Mouse (Mus musculus): ENCODE measurements around the gene Gm9745. TPM values are rescaled to one million over a fixed set of nuclear protein-coding genes. Genes with fewer than 3 reads are reported as not detected.
"Not testable (repeated sequence)": the region's sequence is repeated elsewhere in the genome, so short reads cannot be mapped to it uniquely, and the experiment has no call there.

The Gm9745 gene
- polyA plus RNA-seq, 1 experiment from 2014 or later = not detected

DNA sequence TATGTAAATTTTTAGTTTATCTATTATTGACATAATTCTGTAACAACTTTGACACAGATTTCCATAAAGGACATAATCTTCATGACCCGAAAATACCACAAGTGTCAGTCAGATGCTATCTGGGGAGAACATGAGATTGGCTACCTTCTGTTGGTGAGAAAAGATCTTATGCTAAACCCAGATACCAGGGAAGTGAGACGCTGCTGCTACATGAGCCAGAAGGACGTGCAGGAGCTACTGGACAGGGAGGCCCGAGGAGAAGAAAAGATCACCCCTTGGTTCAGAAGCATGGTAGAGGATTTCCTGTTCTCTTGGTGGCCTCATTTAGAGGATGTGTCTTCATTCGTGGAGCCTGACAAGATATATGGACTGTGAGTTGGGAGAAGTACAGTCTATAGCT lies 11.0 kb upstream of the Gm9745 start:
- not testable (repeated sequence) for H3K4me3 ChIP-seq; H3K4me1 ChIP-seq; H3K9me3 ChIP-seq; H3K27ac ChIP-seq; DNase-seq (ENCODE audit: extremely low spot score, low spot score); H3K36me3 ChIP-seq (replicated peaks); H3K27me3 ChIP-seq (ENCODE audit: poor library complexity, severe bottlenecking)
- WGBS = 80% methylated on average over 1 of the region's 5 CpGs

- no CpG with 5 or more reads among the region's 5 CpGs for WGBS
- H3K36me3 ChIP-seq (replicated peaks); DNase-seq (ENCODE audit: extremely low spot score, low spot score); H3K27ac ChIP-seq; H3K4me3 ChIP-seq; H3K9me3 ChIP-seq; H3K27me3 ChIP-seq (ENCODE audit: poor library complexity, severe bottlenecking); H3K4me1 ChIP-seq: not testable (repeated sequence)
Measured at GRCm38 (mm10) chr13:8956873-8957272, 8.8 kb upstream of the Gm9745 start.

DNA sequence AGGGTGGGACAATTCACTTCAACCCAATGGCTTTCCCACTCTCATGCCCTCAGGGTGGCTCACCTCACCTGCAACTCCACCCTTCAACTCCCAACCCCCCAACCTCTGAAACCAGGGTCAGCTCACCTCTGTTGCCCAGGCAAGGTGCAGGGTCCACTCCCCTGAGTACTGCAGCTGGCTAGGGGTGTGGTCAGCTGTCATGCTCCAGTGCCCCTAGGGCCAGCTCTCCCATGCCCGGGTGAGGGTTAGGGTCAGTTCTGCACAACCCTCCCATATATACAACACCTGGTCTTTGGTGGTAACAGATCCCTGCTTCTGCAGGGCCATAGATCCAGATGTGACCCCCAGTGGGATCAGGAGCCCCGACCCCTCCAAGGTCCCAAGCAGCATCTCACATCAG lies 7.1 kb upstream of the Gm9745 start:
- not testable (repeated sequence) for H3K4me3 ChIP-seq; H3K9me3 ChIP-seq; H3K4me1 ChIP-seq; DNase-seq (ENCODE audit: extremely low spot score, low spot score); H3K27ac ChIP-seq; H3K36me3 ChIP-seq (replicated peaks); H3K27me3 ChIP-seq (ENCODE audit: poor library complexity, severe bottlenecking)
- 81% methylated on average over 2 of the region's 2 CpGs for WGBS

- H3K4me1 ChIP-seq; H3K36me3 ChIP-seq (replicated peaks); H3K27ac ChIP-seq; H3K27me3 ChIP-seq (ENCODE audit: poor library complexity, severe bottlenecking); H3K9me3 ChIP-seq; H3K4me3 ChIP-seq; DNase-seq (ENCODE audit: extremely low spot score, low spot score): not testable (repeated sequence)
Measured at GRCm38 (mm10) chr13:8952563-8952962, 4.5 kb upstream of the Gm9745 start, which contains the start of gene Idi2. Idi2 (plus strand) TSS chr13:8952863.

GRCm38 (mm10) chr13:8943828-8944227 lies 4.2 kb downstream of the Gm9745 start:
- not testable (repeated sequence) for DNase-seq (ENCODE audit: extremely low spot score, low spot score); H3K4me3 ChIP-seq; H3K4me1 ChIP-seq; H3K27me3 ChIP-seq (ENCODE audit: poor library complexity, severe bottlenecking); H3K9me3 ChIP-seq; H3K36me3 ChIP-seq (replicated peaks); H3K27ac ChIP-seq
- no CpG with 5 or more reads among the region's 5 CpGs for WGBS

DNA sequence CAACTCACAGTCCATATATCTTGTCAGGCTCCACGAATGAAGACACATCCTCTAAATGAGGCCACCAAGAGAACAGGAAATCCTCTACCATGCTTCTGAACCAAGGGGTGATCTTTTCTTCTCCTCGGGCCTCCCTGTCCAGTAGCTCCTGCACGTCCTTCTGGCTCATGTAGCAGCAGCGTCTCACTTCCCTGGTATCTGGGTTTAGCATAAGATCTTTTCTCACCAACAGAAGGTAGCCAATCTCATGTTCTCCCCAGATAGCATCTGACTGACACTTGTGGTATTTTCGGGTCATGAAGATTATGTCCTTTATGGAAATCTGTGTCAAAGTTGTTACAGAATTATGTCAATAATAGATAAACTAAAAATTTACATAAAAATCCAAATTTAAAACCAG lies 6.3 kb downstream of the Gm9745 start:
- H3K9me3 ChIP-seq; H3K27me3 ChIP-seq (ENCODE audit: poor library complexity, severe bottlenecking); H3K4me3 ChIP-seq; H3K36me3 ChIP-seq (replicated peaks); H3K4me1 ChIP-seq; H3K27ac ChIP-seq; DNase-seq (ENCODE audit: extremely low spot score, low spot score): not testable (repeated sequence)
- 71% methylated on average over 1 of the region's 5 CpGs for WGBS

GRCm38 (mm10) chr13:8941110-8941509 lies 6.9 kb downstream of the Gm9745 start:
- not testable (repeated sequence) for H3K36me3 ChIP-seq (replicated peaks); H3K27ac ChIP-seq; H3K9me3 ChIP-seq; H3K27me3 ChIP-seq (ENCODE audit: poor library complexity, severe bottlenecking); DNase-seq (ENCODE audit: extremely low spot score, low spot score); H3K4me3 ChIP-seq; H3K4me1 ChIP-seq
- 88% methylated on average over 4 of the region's 4 CpGs for WGBS

GRCm38 (mm10) chr13:8937611-8938140 lies 10.4 kb downstream of the Gm9745 start:
- H3K4me3 ChIP-seq; H3K4me1 ChIP-seq; DNase-seq (ENCODE audit: extremely low spot score, low spot score); H3K9me3 ChIP-seq; H3K36me3 ChIP-seq (replicated peaks); H3K27ac ChIP-seq; H3K27me3 ChIP-seq (ENCODE audit: poor library complexity, severe bottlenecking): not testable (repeated sequence)
- WGBS = 84% methylated on average over 6 of the region's 6 CpGs

- Histone ChIP-seq H3K27me3 (ENCODE audit: poor library complexity, severe bottlenecking) (no peaks in the 10 kb centered on the region), H3K27ac (no peak overlapping the region), H3K9me3 (no peaks in the 10 kb centered on the region), H3K4me1 (no peaks in the 10 kb centered on the region), H3K36me3 (replicated peaks) (no peaks in the 10 kb centered on the region), H3K4me3 (no peak overlapping the region)
- no peak for DNase-seq (ENCODE audit: extremely low spot score, low spot score)
- WGBS = 71% methylated on average over 2 of the region's 2 CpGs
Measured at GRCm38 (mm10) chr13:8933499-8933898, 14.5 kb downstream of the Gm9745 start.

GRCm38 (mm10) chr13:8913890-8914289 lies 34.1 kb downstream of the Gm9745 start:
- WGBS = 91% methylated on average over 8 of the region's 8 CpGs
- not testable (repeated sequence) for H3K4me1 ChIP-seq; H3K36me3 ChIP-seq (replicated peaks); H3K27ac ChIP-seq; H3K27me3 ChIP-seq (ENCODE audit: poor library complexity, severe bottlenecking); DNase-seq (ENCODE audit: extremely low spot score, low spot score); H3K9me3 ChIP-seq; H3K4me3 ChIP-seq

GRCm38 (mm10) chr13:8905986-8906385 lies 42.0 kb downstream of the Gm9745 start:
- DNase-seq (ENCODE audit: extremely low spot score, low spot score); H3K4me1 ChIP-seq; H3K27me3 ChIP-seq (ENCODE audit: poor library complexity, severe bottlenecking); H3K4me3 ChIP-seq; H3K36me3 ChIP-seq (replicated peaks); H3K27ac ChIP-seq: not testable (repeated sequence)
- peaks cover 37% of the 10 kb centered on the region for H3K9me3 ChIP-seq
- WGBS = 91% methylated on average over 2 of the region's 2 CpGs

Small RNA genes within 50 kb of the gene (microRNA-seq; reads per million reads assigned to microRNA genes)
- gene Gm22750 = not detected

Other genes with a start within 250 kb of the Gm9745 start
- 31.0 and 32.1 TPM in 2 replicates for gene Wdr37, start 76.3 kb downstream of the Gm9745 start, polyA plus RNA-seq (2016; fragmentation: Nextera tagmentation; extraction: Ambion mirVana)
- 175 and 182 TPM in 2 replicates for gene Idi1, start 62.7 kb downstream of the Gm9745 start, polyA plus RNA-seq (2016; fragmentation: Nextera tagmentation; extraction: Ambion mirVana)
- gene Idi2, start 4.6 kb upstream of the Gm9745 start, polyA plus RNA-seq (2016; fragmentation: Nextera tagmentation; extraction: Ambion mirVana) = 0.10 and 0.14 TPM in 2 replicates
- 119 and 125 TPM in 2 replicates for gene Gtpbp4, start 47.9 kb upstream of the Gm9745 start, polyA plus RNA-seq (2016; fragmentation: Nextera tagmentation; extraction: Ambion mirVana)
- 32.6 and 34.2 TPM in 2 replicates for gene Larp4b, start 145.7 kb upstream of the Gm9745 start, polyA plus RNA-seq (2016; fragmentation: Nextera tagmentation; extraction: Ambion mirVana)

Data from forebrain, embryonic 10.5 days (tissue).